Mouse (Mus musculus): Measurements from ENCODE around the gene Trim47.
"Not testable (repeated sequence)": the region's sequence is repeated elsewhere in the genome, so short reads cannot be mapped to it uniquely, and the experiment has no call there.

Gene Trim47

GRCm38 (mm10) chr11:116138096-116138467 is 11.1 kb upstream of the Trim47 start:
- DNase-seq (ENCODE audit: low read depth): no peak

- no peak for DNase-seq (ENCODE audit: low read depth)
Measured at GRCm38 (mm10) chr11:116134171-116134570, 7.2 kb upstream of the Trim47 start.

- no peak for DNase-seq (ENCODE audit: low read depth)
Measured at GRCm38 (mm10) chr11:116133497-116133896, 6.5 kb upstream of the Trim47 start.

- DNase-seq (ENCODE audit: low read depth): peak; percentile 52
Measured at GRCm38 (mm10) chr11:116132366-116133333, 5.6 kb upstream of the Trim47 start.

GRCm38 (mm10) chr11:116131349-116132170 is 4.5 kb upstream of the Trim47 start:
- DNase-seq (ENCODE audit: low read depth): no peak

- peak; percentile 96 for DNase-seq (ENCODE audit: low read depth)
Measured at GRCm38 (mm10) chr11:116130488-116131205, 3.6 kb upstream of the Trim47 start, which contains the start of gene Trim65. TSS of gene Trim65 (minus strand) at chr11:116131128.

GRCm38 (mm10) chr11:116129993-116130487 is 3.0 kb upstream of the Trim47 start:
- DNase-seq (ENCODE audit: low read depth): no peak

- DNase-seq (ENCODE audit: low read depth): peak; percentile 21
Measured at GRCm38 (mm10) chr11:116129091-116129790, 2.2 kb upstream of the Trim47 start.

GRCm38 (mm10) chr11:116127986-116128385 is 976 bp upstream of the Trim47 start:
- DNase-seq (ENCODE audit: low read depth): no peak

GRCm38 (mm10) chr11:116126261-116126660 is 749 bp downstream of the Trim47 start:
- DNase-seq (ENCODE audit: low read depth): no peak

- not testable (repeated sequence) for DNase-seq (ENCODE audit: low read depth)
Measured at GRCm38 (mm10) chr11:116121731-116122245, 5.2 kb downstream of the Trim47 start.

- DNase-seq (ENCODE audit: low read depth): peak; percentile 32
Measured at GRCm38 (mm10) chr11:116117819-116118218, 9.2 kb downstream of the Trim47 start.

GRCm38 (mm10) chr11:116117241-116117640 is 9.8 kb downstream of the Trim47 start:
- DNase-seq (ENCODE audit: low read depth): no peak

GRCm38 (mm10) chr11:116111611-116112203 is 15.3 kb downstream of the Trim47 start:
- DNase-seq (ENCODE audit: low read depth): no peak

- no peak for DNase-seq (ENCODE audit: low read depth)
Measured at GRCm38 (mm10) chr11:116111067-116111466, 15.9 kb downstream of the Trim47 start.

GRCm38 (mm10) chr11:116110540-116110939 is 16.5 kb downstream of the Trim47 start:
- DNase-seq (ENCODE audit: low read depth): no peak

- no peak for DNase-seq (ENCODE audit: low read depth)
Measured at GRCm38 (mm10) chr11:116110131-116110530, 16.9 kb downstream of the Trim47 start.

- no peak for DNase-seq (ENCODE audit: low read depth)
Measured at GRCm38 (mm10) chr11:116109441-116110081, 17.4 kb downstream of the Trim47 start.

- no peak for DNase-seq (ENCODE audit: low read depth)
Measured at GRCm38 (mm10) chr11:116108464-116109137, 18.4 kb downstream of the Trim47 start.

Data from naive thymus-derived CD4-positive, alpha-beta T cell, adult 2 months (primary cell).